Mouse (Mus musculus) bone marrow macrophage, adult 2 months (primary cell): ENCODE results near the gene Dach1. TPM values are rescaled to one million over a fixed set of nuclear protein-coding genes. Genes with fewer than 3 reads are reported as not detected.

Experiments
- H3K27ac ChIP-seq: 2 replicates; pipeline ENCODE4 v1.5.1; 2012; ENCODE audit warnings: low read depth, low read length; ENCODE audit not compliant: insufficient read depth
- H3K4me1 ChIP-seq: 2 replicates; pipeline ENCODE4 v1.6.1; 2012; ENCODE audit warnings: low read length; ENCODE audit not compliant: control insufficient read depth, insufficient read depth
- H3K4me3 ChIP-seq: 2 replicates; pipeline ENCODE4 v1.5.1; 2012; ENCODE audit warnings: mild to moderate bottlenecking, low read length, moderate library complexity; ENCODE audit not compliant: insufficient read depth
- CTCF ChIP-seq: IDR thresholded peaks from 2 replicates; pipeline ENCODE4 v1.5.1; 2012; ENCODE audit warnings: low read depth, mild to moderate bottlenecking, low read length, moderate library complexity
- POLR2A ChIP-seq: IDR thresholded peaks from 2 replicates; pipeline ENCODE4 v1.6.1; 2012; ENCODE audit warnings: mild to moderate bottlenecking, low read depth, low read length, borderline replicate concordance
- polyA plus RNA-seq: library from polyadenylated mRNA; stranded (reverse); fragments of >200 nt; gene quantifications from 2 replicates; pipeline ENCODE4 v1.2.4, GENCODE M21; 2012; ENCODE audit not compliant: missing spikeins, insufficient read depth, insufficient read length

Dach1 gene
- polyA plus RNA-seq, 1 experiment: not detected

DNA sequence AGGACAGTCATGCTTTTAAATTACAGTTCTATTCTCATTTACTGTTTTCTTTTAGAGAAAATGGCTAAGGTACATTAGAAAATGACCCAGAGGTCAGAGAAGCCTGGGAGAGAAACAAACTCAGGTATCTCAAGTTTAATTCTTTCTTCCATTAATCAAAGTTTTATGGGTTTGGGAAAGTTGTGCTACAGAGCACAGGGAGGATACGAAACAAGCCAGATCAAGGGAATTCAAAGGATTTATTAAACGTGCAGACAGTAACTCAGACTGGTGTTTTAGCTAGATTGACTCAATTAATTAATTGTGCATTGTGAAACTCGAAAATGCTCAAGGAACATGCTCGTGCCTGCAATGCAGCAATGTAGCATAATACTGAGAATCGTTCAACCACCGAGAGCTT, 186.9 kb downstream of the Dach1 start:
- no peak for TF ChIP-seq POLR2A
- TF ChIP-seq CTCF: no peak

DNA sequence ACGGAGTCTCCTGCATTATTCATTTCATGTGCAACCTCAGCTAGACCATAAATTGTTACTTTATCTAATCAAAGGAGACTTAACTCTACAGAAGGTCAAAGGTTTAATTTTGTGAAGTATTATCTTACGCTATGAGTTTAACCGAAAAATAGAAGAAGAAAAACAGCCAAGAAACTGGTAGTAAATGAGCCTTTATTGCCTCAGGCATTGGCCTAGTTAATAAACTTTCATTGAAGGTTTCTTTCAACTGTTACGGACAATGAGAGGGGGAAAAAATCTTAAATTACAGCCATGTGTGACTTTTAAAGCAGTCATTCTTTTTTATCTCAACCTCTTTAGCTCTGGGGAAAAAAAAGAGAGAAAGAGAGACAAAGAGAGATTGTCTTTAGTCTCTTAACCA, 188.7 kb downstream of the Dach1 start:
- Histone ChIP-seq H3K4me3 (no peak overlapping the region), H3K4me1 (no peaks in the 10 kb centered on the region), H3K27ac (no peak overlapping the region)
- no peak for TF ChIP-seq POLR2A
- no peak for TF ChIP-seq CTCF

More for the DNA sequence above, 186.9 kb downstream of the Dach1 start:
- no peak overlapping the region for H3K27ac ChIP-seq
- H3K4me1 ChIP-seq: no peaks in the 10 kb centered on the region
- no peak overlapping the region for H3K4me3 ChIP-seq

DNA sequence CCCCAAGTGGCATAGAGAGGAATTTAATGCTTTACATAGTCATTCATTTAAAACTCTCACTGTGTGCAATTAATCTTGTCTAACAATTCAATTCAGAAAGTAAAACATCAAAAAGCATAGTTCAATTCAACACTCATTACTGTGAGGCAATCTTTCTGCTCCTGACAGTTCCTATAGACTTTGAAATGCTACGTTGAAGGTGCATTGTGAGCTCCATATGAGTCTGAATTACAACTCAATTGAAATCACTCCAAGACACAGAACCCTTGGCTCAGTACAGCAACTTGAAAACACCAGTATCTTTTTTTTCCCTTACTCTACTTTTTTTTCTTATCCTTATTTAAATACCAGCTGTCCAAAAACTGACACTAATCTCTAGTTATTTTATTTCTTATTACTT, 193.5 kb downstream of the Dach1 start:
- Histone ChIP-seq H3K4me1 (no peaks in the 10 kb centered on the region), H3K4me3 (no peak overlapping the region), H3K27ac (no peak overlapping the region)
- TF ChIP-seq POLR2A (no peak), CTCF (no peak)

DNA sequence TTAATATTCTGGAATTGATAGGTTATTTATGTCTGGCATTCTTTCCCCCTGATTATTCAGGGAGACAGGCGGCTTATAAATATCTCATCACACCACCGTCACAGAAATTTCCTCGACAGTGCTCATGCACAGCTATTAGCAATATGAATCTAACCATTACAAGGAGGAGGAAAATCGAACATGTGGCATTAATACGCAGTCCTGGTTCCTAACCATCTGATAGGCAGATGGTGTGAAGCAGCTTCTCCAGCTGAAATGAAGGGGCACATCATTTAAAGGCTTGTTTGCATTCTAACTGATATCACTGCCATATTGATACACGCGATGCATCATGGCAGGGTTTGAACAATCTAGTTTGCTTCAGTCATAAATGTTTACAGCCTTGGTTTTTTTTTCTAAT, 194.1 kb downstream of the Dach1 start:
- TF ChIP-seq CTCF (no peak), POLR2A (no peak)
- Histone ChIP-seq H3K27ac (no peak overlapping the region), H3K4me1 (no peaks in the 10 kb centered on the region), H3K4me3 (no peak overlapping the region)

DNA sequence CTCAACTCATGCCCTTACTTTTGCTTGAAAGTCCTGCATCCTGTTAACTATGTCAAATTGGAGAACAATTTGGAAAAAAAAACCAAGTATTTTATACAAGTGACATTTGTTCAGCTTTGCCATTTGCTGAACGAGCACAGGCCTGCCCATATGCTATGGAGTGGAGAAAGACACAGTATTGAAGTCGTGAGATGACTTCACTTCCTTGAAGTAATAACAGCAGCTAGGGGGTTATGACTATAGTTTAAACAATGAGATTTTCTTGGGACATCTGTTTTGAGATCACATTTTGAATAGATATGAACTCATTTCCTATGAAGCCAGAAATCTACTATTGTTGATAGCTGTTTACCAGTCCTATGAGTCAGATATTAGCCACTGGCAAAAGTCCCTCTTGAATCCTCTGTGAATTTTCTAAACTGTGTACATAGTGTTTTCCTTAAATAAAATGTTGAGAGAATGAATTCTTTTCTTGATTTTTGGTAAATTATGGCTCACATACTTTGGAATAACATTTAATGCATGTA, 205.0 kb downstream of the Dach1 start:
- Histone ChIP-seq H3K27ac (no peak overlapping the region), H3K4me3 (no peak overlapping the region), H3K4me1 (no peaks in the 10 kb centered on the region)
- TF ChIP-seq CTCF (no peak), POLR2A (no peak)

DNA sequence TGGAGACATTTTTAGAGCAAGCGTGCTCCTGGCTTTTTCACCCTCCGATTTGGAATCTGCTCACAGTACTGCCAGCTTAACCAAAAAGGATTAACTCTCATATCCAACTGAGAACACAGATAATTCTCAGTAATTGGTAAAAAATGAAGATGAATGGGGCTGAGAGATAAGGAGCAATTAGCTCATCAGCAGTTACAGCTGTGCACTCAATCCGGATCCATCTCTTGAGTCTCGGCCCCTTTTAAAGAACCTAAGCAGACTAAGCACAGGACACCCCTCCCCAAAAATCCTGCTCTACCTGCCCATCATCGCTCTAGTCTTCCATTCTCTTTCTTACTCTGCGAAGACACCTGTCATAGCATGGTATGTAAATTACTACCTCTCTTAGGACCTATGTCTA, 205.9 kb downstream of the Dach1 start:
- no peaks in the 10 kb centered on the region for H3K4me1 ChIP-seq
- no peak for TF ChIP-seq CTCF
- no peak for TF ChIP-seq POLR2A
- H3K27ac ChIP-seq: no peak overlapping the region
- no peak overlapping the region for H3K4me3 ChIP-seq

DNA sequence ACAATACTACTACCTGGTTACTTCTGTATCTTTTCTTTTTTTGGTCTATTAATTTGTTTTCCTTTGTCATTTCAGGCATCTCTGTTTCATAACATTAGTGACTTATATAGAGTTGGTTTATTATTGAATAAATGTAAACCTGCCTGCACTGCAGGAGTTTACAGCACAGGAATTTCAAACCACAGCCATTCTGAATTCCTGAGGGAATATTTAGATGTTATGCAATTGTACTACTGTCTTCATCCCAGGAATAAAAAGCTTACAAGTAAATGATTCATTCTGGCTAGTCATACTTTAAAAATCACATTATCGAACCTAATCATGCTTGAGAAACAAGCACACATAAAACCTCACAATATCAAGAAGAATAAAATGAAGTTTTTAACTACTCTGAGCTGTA, 213.2 kb downstream of the Dach1 start:
- H3K4me3 ChIP-seq: no peak overlapping the region
- no peak overlapping the region for H3K27ac ChIP-seq
- TF ChIP-seq CTCF (no peak), POLR2A (no peak)
- H3K4me1 ChIP-seq: no peaks in the 10 kb centered on the region

DNA sequence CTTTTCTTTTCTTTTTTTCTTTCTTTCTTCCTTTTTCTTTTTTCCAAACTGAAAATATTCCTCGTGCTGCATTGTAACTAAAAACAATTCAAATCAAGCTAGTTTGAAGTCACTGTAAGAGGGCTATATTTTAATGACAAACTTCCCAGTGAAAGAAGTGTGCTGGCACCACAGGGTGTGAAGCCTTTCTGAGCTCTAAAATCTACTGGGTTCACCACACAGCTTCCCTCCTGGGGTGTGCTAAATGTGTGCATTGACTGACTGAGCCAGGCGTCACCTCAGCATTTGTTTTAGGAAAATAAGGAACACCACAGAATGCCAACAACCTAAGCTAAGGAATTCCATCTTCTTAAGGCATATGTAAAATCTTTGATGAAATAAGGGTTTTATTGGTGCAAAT, 224.1 kb downstream of the Dach1 start:
- no peak overlapping the region for H3K27ac ChIP-seq
- H3K4me3 ChIP-seq: no peak overlapping the region
- TF ChIP-seq CTCF (no peak), POLR2A (no peak)
- no peaks in the 10 kb centered on the region for H3K4me1 ChIP-seq

DNA sequence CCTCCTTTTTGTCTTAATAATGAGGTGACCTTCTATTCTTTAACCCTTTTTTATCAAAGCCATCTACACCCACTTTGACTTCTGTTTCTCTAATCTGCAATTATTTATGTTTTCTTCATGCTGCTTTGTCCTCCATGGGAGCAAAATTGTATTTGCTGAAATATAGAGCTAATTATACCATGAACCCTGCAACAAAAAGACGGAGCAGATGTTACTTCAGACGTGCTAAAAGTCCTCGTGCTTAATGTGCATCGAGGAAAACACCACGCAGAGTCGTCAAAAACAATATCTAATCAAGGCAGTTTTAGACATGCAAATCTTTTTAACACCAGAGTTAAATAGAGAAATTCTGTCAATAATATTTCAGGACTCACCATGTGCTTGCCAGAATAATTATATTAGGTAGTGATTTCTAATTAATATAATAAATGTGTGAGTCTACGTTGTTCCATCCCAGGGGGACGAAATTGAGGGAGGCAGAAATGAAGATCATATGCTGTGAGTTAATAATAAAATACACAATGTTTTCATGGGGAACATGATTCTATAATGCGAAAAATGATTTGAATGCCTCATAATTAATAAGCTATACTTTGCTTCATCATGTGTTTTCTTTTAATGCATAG, 224.8 kb downstream of the Dach1 start:
- H3K4me1 ChIP-seq: no peaks in the 10 kb centered on the region
- H3K27ac ChIP-seq: no peak overlapping the region
- TF ChIP-seq POLR2A (no peak), CTCF (no peak)
- no peak overlapping the region for H3K4me3 ChIP-seq

DNA sequence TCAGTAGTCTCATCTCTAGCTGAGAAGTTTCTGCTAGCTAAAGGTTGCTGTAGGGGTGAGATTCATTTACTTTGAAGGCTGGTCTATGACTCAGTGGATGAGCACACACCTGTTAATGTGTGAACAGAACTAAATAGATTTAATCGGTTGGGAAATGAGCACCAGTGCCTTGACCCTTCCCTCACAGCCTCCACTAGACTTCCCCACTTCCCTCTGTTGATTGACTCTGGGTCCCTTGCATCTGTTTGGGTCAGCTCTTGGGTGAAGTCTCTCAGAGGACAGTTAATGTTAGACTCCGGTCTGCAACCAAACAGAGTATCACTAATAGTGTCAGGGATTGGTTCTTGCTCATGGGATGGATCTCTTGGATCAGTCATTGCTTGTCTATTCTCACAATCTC, 227.2 kb downstream of the Dach1 start:
- no peak for TF ChIP-seq POLR2A
- no peak for TF ChIP-seq CTCF
- Histone ChIP-seq H3K27ac (no peak overlapping the region), H3K4me1 (no peaks in the 10 kb centered on the region)

More for the DNA sequence above, 227.2 kb downstream of the Dach1 start:
- no peak overlapping the region for H3K4me3 ChIP-seq
